Mouse (Mus musculus) lung, postnatal 0 days (tissue): ENCODE measurements at regions not wholly inside any gene's neighbourhood (a gene's known extent, or its start where the extent isn't known, plus 50 kb on each side); places are given as distances from the start of the nearest gene placed in this dataset.

Experiments used
- ATAC-seq: fragments of 200-750 bp; cut with Nextera tagmentation; 2 replicates; pipeline ENCODE4 v1.8.0; 2017; ENCODE audit warnings: moderate library complexity
- DNase-seq: peaks from one replicate; pipeline ENCODE4 v3.0.0-alpha.2; 2016; ENCODE audit warnings: low spot score
- H3K27ac ChIP-seq: fragments of 300-500 bp; sonication (generic); 2 replicates; pipeline ENCODE4 v1.5.1; 2014; ENCODE audit warnings: antibody characterized with exemption, mild to moderate bottlenecking, low read length, mixed read lengths
- H3K27me3 ChIP-seq: fragments of 300-500 bp; sonication (generic); replicated peaks from 2 replicates; pipeline ENCODE4 v1.6.1; 2014; ENCODE audit warnings: low read length, mixed read lengths; ENCODE audit not compliant: insufficient read depth
- H3K36me3 ChIP-seq: fragments of 300-500 bp; sonication (generic); 2 replicates; pipeline ENCODE4 v1.6.1; 2014; ENCODE audit warnings: low read length, mixed read lengths; ENCODE audit not compliant: insufficient read depth
- H3K4me1 ChIP-seq: fragments of 300-500 bp; sonication (generic); 2 replicates; pipeline ENCODE4 v1.6.1; 2014; ENCODE audit warnings: antibody characterized with exemption, low read depth, low read length, mixed read lengths; ENCODE audit not compliant: insufficient read depth
- H3K4me2 ChIP-seq: fragments of 300-500 bp; sonication (generic); replicated peaks from 2 replicates; pipeline ENCODE4 v1.6.1; 2014; ENCODE audit warnings: low read depth, mild to moderate bottlenecking, low read length, moderate library complexity, mixed read lengths
- H3K4me3 ChIP-seq: fragments of 300-500 bp; sonication (generic); 2 replicates; pipeline ENCODE4 v1.5.1; 2014; ENCODE audit warnings: low read depth, low read length
- H3K9ac ChIP-seq: fragments of 300-500 bp; sonication (generic); replicated peaks from 2 replicates; pipeline ENCODE4 v1.6.1; 2014; ENCODE audit warnings: low read depth, mild to moderate bottlenecking
- H3K9me3 ChIP-seq: fragments of 300-500 bp; sonication (generic); 2 replicates; pipeline ENCODE4 v1.6.1; 2016; ENCODE audit warnings: low read length, mixed read lengths
- CTCF ChIP-seq: IDR thresholded peaks from 2 replicates; pipeline ENCODE4 v1.5.1; 2016; ENCODE audit warnings: antibody characterized with exemption, mild to moderate bottlenecking
- EP300 ChIP-seq: IDR thresholded peaks from 2 replicates; pipeline ENCODE4 v1.6.1; 2016; ENCODE audit warnings: antibody characterized with exemption, mild to moderate bottlenecking, control low read depth
- WGBS: fragments of 180-500 bp; shearing (Covaris S2); extraction: QIAGEN DNeasy Blood & Tissue Kit; methylation state at CpG from one replicate; pipeline ENCODE4 v1.1.7; 2014; 5-methylcytosine and 5-hydroxymethylcytosine counted together

GRCm38 (mm10) chr12:27173561-27173960 lies 168.8 kb downstream of the Sox11 start:
- no peak for TF ChIP-seq EP300
- TF ChIP-seq CTCF = no peak
- H3K4me1 ChIP-seq = no peaks in the 10 kb centered on the region
- H3K27ac ChIP-seq = no peak overlapping the region
- no peaks in the 10 kb centered on the region for H3K9me3 ChIP-seq
- H3K27me3 ChIP-seq = no peaks in the 10 kb centered on the region
- H3K36me3 ChIP-seq = no peaks in the 10 kb centered on the region
- no peak overlapping the region for H3K4me2 ChIP-seq
- no peak overlapping the region for H3K4me3 ChIP-seq
- DNase-seq = no peak
- WGBS = 92% methylated on average over 4 of the region's 4 CpGs
- no peak overlapping the region for H3K9ac ChIP-seq
- no peak for ATAC-seq

- Histone ChIP-seq H3K27ac (no peak overlapping the region), H3K4me3 (no peak overlapping the region), H3K9ac (no peak overlapping the region), H3K9me3 (no peaks in the 10 kb centered on the region), H3K4me2 (no peak overlapping the region), H3K27me3 (no peaks in the 10 kb centered on the region), H3K4me1 (no peaks in the 10 kb centered on the region), H3K36me3 (no peaks in the 10 kb centered on the region)
- ATAC-seq = no peak
- no peak for DNase-seq
- TF ChIP-seq EP300 = no peak
- no peak for TF ChIP-seq CTCF
- WGBS = 82% methylated on average over 4 of the region's 4 CpGs
Measured at GRCm38 (mm10) chr12:27173151-27173550, 169.2 kb downstream of the Sox11 start.

GRCm38 (mm10) chr12:27171595-27171994 lies 170.8 kb downstream of the Sox11 start:
- peak; percentile 69 for DNase-seq
- TF ChIP-seq EP300 (peak; percentile 85), CTCF (no peak)

GRCm38 (mm10) chr12:27164920-27165504 lies 177.4 kb downstream of the Sox11 start:
- DNase-seq (no peak), ATAC-seq (no peak)
- Histone ChIP-seq H3K36me3 (no peaks in the 10 kb centered on the region), H3K27me3 (no peaks in the 10 kb centered on the region), H3K4me3 (no peak overlapping the region), H3K27ac (no peak overlapping the region), H3K9ac (no peak overlapping the region), H3K4me1 (no peaks in the 10 kb centered on the region), H3K4me2 (no peak overlapping the region), H3K9me3 (no peaks in the 10 kb centered on the region)
- TF ChIP-seq EP300 = no peak
- TF ChIP-seq CTCF = no peak
- 88% methylated on average over 4 of the region's 4 CpGs for WGBS

More at GRCm38 (mm10) chr12:27171595-27171994, 170.8 kb downstream of the Sox11 start:
- Histone ChIP-seq H3K9ac (no peak overlapping the region), H3K27me3 (no peaks in the 10 kb centered on the region), H3K4me1 (no peaks in the 10 kb centered on the region), H3K9me3 (no peaks in the 10 kb centered on the region), H3K27ac (no peak overlapping the region), H3K4me2 (no peak overlapping the region), H3K4me3 (no peak overlapping the region), H3K36me3 (no peaks in the 10 kb centered on the region)
- peak; percentile 78 for ATAC-seq

GRCm38 (mm10) chr12:27160063-27160686 lies 182.2 kb downstream of the Sox11 start:
- Histone ChIP-seq H3K4me3 (no peak overlapping the region), H3K27me3 (no peaks in the 10 kb centered on the region), H3K9me3 (no peaks in the 10 kb centered on the region), H3K27ac (no peak overlapping the region), H3K4me1 (no peaks in the 10 kb centered on the region), H3K9ac (no peak overlapping the region), H3K4me2 (no peak overlapping the region), H3K36me3 (no peaks in the 10 kb centered on the region)
- WGBS = 72% methylated on average over 18 of the region's 18 CpGs
- DNase-seq = no peak
- no peak for ATAC-seq
- TF ChIP-seq CTCF (no peak), EP300 (no peak)

- no peaks in the 10 kb centered on the region for H3K27me3 ChIP-seq
- no peak overlapping the region for H3K27ac ChIP-seq
- ATAC-seq (no peak), DNase-seq (no peak)
- TF ChIP-seq EP300 = no peak
- TF ChIP-seq CTCF = no peak
- no peaks in the 10 kb centered on the region for H3K9me3 ChIP-seq
- 86% methylated on average over 8 of the region's 8 CpGs for WGBS
- no peaks in the 10 kb centered on the region for H3K36me3 ChIP-seq
- no peak overlapping the region for H3K4me3 ChIP-seq
- H3K4me2 ChIP-seq = no peak overlapping the region
- H3K9ac ChIP-seq = no peak overlapping the region
- no peaks in the 10 kb centered on the region for H3K4me1 ChIP-seq
Measured at GRCm38 (mm10) chr12:27159416-27160062, 182.8 kb downstream of the Sox11 start.
